Mouse (Mus musculus): ENCODE results near the gene Slc6a9. TPM values are rescaled to one million over a fixed set of nuclear protein-coding genes. Genes with fewer than 3 reads are reported as not detected.

The Slc6a9 gene
- polyA plus RNA-seq, 1 experiment from 2014 or later, result 14.3 TPM

DNA sequence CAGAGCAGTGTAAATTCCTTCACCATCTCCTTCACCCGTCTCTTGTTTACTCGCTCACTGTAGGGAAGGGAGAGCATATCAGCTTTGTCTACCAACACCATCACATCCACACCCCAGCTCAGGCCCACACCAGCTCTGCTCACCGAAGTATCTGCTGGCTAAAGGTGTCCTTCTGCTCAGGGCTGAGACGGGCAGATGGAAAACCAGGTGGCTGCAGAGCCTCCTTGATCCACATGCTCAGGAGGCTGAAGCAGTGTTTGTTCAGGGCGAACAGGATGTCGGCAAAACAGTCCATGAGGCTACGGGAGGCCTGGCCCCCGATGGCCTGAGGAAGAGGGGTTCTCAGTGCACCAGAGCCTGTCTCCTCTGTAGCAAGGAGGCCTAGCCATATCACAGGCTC lies 60.3 kb downstream of the Slc6a9 start:
- H3K27ac ChIP-seq, result no peak overlapping the region

GRCm38 (mm10) chr4:117895339-117895738 lies 61.0 kb downstream of the Slc6a9 start:
- Histone ChIP-seq H3K27me3 (no peaks in the 10 kb centered on the region), H3K4me2 (replicated peaks) (no peak overlapping the region), H3K9ac (no peak overlapping the region), H3K9me3 (no peaks in the 10 kb centered on the region), H3K27ac (no peak overlapping the region), H3K4me1 (peaks cover 6% of the 10 kb centered on the region), H3K4me3 (no peak overlapping the region), H3K36me3 (peaks cover 66% of the 10 kb centered on the region)
- WGBS, result 80% methylated on average over 7 of the region's 7 CpGs
- ATAC-seq (ENCODE audit: insufficient number of reproducible peaks, insufficient read depth, low FRiP score, low TSS enrichment), result no peak

More for the DNA sequence above, 60.3 kb downstream of the Slc6a9 start:
- Histone ChIP-seq H3K36me3 (peaks cover 64% of the 10 kb centered on the region), H3K4me2 (replicated peaks) (no peak overlapping the region), H3K4me3 (no peak overlapping the region), H3K9me3 (no peaks in the 10 kb centered on the region), H3K27me3 (no peaks in the 10 kb centered on the region), H3K9ac (no peak overlapping the region), H3K4me1 (peaks cover 6% of the 10 kb centered on the region)
- WGBS, result 90% methylated on average over 8 of the region's 8 CpGs
- ATAC-seq (ENCODE audit: insufficient number of reproducible peaks, insufficient read depth, low FRiP score, low TSS enrichment), result no peak

GRCm38 (mm10) chr4:117896031-117896430 lies 61.7 kb downstream of the Slc6a9 start:
- peaks cover 71% of the 10 kb centered on the region for H3K36me3 ChIP-seq
- H3K4me3 ChIP-seq, result no peak overlapping the region

DNA sequence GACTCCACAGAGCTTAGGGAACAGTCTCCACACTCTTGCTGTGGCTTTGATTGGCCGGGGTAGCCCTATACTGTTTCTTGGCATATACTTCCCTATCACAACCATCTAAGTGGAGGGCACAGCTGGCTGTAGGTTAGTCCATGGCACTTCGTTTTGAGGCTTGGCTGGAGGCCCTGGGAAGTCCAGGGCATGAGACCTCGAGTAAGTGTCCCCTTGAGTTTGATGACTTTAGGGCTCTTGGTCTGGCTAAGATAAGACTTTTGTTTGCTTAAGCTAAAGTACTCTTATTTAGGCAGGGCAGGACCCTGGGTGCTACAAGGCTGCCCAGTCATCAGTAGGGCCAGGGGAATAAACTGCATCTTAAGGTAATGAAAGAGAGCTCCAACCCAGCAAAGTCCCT lies 63.8 kb downstream of the Slc6a9 start:
- ATAC-seq (ENCODE audit: insufficient number of reproducible peaks, insufficient read depth, low FRiP score, low TSS enrichment), result no peak
- no peak overlapping the region for H3K4me3 ChIP-seq
- H3K27me3 ChIP-seq, result no peaks in the 10 kb centered on the region
- WGBS, result 75% methylated on average over 3 of the region's 3 CpGs
- H3K36me3 ChIP-seq, result peaks cover 92% of the 10 kb centered on the region
- H3K4me1 ChIP-seq, result no peaks in the 10 kb centered on the region
- H3K4me2 ChIP-seq (replicated peaks), result no peak overlapping the region
- H3K9me3 ChIP-seq, result no peaks in the 10 kb centered on the region
- H3K27ac ChIP-seq, result no peak overlapping the region
- H3K9ac ChIP-seq, result no peak overlapping the region

More at GRCm38 (mm10) chr4:117896031-117896430, 61.7 kb downstream of the Slc6a9 start:
- H3K4me2 ChIP-seq (replicated peaks), result no peak overlapping the region
- no peak overlapping the region for H3K27ac ChIP-seq
- H3K4me1 ChIP-seq, result peaks cover 4% of the 10 kb centered on the region
- no peak overlapping the region for H3K9ac ChIP-seq
- ATAC-seq (ENCODE audit: insufficient number of reproducible peaks, insufficient read depth, low FRiP score, low TSS enrichment), result no peak
- no peaks in the 10 kb centered on the region for H3K27me3 ChIP-seq
- 91% methylated on average over 6 of the region's 6 CpGs for WGBS
- H3K9me3 ChIP-seq, result no peaks in the 10 kb centered on the region

DNA sequence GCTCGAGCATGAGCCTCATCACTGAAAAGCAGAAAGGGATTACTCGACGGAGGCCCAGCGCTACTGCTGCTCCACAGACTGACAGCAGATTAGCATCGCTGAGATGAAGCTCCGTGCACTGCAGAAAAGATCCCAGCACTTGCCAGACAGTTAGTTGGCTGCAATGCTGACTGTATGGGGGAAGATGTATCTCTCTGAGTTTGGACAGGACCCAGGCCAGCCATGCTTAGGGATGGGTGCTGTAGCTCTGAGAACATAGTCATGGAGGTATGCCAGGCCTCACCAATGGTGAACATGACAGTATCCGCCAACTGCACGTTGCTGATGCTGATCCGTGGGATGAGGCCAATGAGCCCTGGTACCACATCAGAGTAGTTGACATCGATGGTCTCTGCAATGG lies 69.8 kb downstream of the Slc6a9 start:
- no peak overlapping the region for H3K4me3 ChIP-seq
- no peak overlapping the region for H3K9ac ChIP-seq
- H3K27ac ChIP-seq, result no peak overlapping the region
- 93% methylated on average over 10 of the region's 10 CpGs for WGBS
- H3K4me1 ChIP-seq, result no peaks in the 10 kb centered on the region; the same call in 1 of the 2 replicates
- no peak overlapping the region for H3K4me2 ChIP-seq (replicated peaks)
- ATAC-seq (ENCODE audit: insufficient number of reproducible peaks, insufficient read depth, low FRiP score, low TSS enrichment), result no peak
- no peaks in the 10 kb centered on the region for H3K27me3 ChIP-seq
- H3K36me3 ChIP-seq, result peaks cover 72% of the 10 kb centered on the region
- H3K9me3 ChIP-seq, result no peaks in the 10 kb centered on the region

DNA sequence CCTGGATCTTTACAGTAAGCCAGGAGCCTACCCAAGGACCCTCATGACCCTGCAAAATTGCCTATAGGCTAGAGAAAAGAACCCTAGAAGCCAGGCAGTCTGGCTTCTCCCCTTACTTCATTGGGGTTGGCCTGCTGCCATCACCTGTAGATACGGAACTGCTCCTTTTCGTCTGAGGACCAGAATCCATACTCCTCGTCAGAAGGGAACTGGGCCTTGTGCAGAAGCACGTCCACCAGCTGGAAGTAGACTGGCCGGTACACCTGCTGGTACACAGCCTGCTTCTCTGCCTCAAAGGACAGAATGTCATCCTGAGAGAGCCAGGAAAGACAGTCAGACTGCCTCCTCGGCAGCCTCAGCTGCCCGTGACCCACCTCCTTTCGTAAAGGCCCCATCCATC lies 70.5 kb downstream of the Slc6a9 start:
- H3K9ac ChIP-seq, result no peak overlapping the region
- no peaks in the 10 kb centered on the region for H3K9me3 ChIP-seq
- 90% methylated on average over 8 of the region's 8 CpGs for WGBS
- no peak overlapping the region for H3K4me2 ChIP-seq (replicated peaks)
- H3K36me3 ChIP-seq, result peaks cover 65% of the 10 kb centered on the region
- H3K4me3 ChIP-seq, result no peak overlapping the region
- no peaks in the 10 kb centered on the region for H3K27me3 ChIP-seq
- no peak for ATAC-seq (ENCODE audit: insufficient number of reproducible peaks, insufficient read depth, low FRiP score, low TSS enrichment)
- no peaks in the 10 kb centered on the region; the same call in 1 of the 2 replicates for H3K4me1 ChIP-seq
- no peak overlapping the region for H3K27ac ChIP-seq

DNA sequence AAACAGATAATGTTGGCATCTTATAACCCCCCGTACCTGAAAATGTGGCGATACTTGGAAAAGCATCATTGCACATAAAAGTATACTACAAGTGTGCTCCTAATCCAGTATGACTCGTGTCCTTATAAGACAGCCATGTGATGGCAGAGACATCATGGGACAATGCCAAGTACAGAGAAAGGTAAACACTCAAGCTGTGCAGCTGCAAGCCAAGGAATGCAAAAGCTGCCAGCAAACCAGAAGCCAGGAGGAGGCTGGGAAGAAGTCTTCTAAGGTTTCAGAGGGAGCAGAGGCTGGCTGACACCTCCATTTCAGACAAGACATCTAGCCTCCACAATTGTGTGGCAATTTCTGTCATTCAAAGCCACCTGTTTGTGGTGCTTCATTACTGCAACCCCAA lies 71.9 kb downstream of the Slc6a9 start:
- Histone ChIP-seq H3K27me3 (no peaks in the 10 kb centered on the region), H3K4me2 (replicated peaks) (no peak overlapping the region), H3K4me3 (no peak overlapping the region), H3K9me3 (no peaks in the 10 kb centered on the region), H3K36me3 (peaks cover 54% of the 10 kb centered on the region), H3K27ac (no peak overlapping the region), H3K4me1 (no peaks in the 10 kb centered on the region; the same call in 1 of the 2 replicates), H3K9ac (no peak overlapping the region)
- 87% methylated on average over 3 of the region's 3 CpGs for WGBS
- no peak for ATAC-seq (ENCODE audit: insufficient number of reproducible peaks, insufficient read depth, low FRiP score, low TSS enrichment)

DNA sequence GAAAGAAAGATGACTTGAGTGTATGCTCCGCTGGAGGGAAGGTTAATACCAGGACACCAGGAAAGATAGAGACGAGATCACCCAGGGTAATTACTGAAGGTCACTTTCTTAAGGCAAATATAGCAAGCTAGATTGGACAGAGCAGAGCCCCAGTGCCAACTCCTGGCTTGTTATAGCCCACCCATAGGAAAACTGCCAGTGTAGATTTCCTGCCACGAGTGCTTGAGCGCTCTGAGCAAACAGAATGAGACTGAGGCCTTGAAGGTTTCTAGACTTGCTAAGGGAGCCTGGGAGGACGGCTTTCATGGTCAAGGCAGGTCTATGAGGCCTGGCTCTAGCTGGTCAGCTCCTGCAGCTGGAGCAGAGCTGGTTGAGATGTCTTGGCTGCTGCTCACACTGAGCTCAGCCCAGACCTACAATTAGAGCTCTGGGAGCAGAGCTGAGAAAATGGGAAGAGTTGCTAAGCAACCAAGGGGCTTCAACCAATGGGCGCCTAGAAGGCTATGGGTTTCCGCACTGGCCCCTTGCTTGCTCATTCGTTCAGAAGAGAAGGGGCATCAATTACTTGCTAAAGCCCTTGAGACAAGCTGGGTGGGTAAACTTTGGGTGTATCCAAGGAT lies 74.6 kb downstream of the Slc6a9 start:
- no peak overlapping the region for H3K4me3 ChIP-seq
- H3K36me3 ChIP-seq, result peaks cover 38% of the 10 kb centered on the region
- no peak overlapping the region for H3K27ac ChIP-seq
- H3K4me1 ChIP-seq, result peaks cover 18% of the 10 kb centered on the region
- H3K9ac ChIP-seq, result no peak overlapping the region
- H3K9me3 ChIP-seq, result no peaks in the 10 kb centered on the region
- no peaks in the 10 kb centered on the region for H3K27me3 ChIP-seq
- no peak for ATAC-seq (ENCODE audit: insufficient number of reproducible peaks, insufficient read depth, low FRiP score, low TSS enrichment)
- no peak overlapping the region for H3K4me2 ChIP-seq (replicated peaks)
- WGBS, result 78% methylated on average over 8 of the region's 8 CpGs

GRCm38 (mm10) chr4:117912131-117912561 lies 77.8 kb downstream of the Slc6a9 start:
- 91% methylated on average over 13 of the region's 13 CpGs for whole genome bisulfite sequencing
- ATAC-seq (ENCODE audit: insufficient number of reproducible peaks, insufficient read depth, low FRiP score, low TSS enrichment), result no peak
- no peaks in the 10 kb centered on the region for H3K9me3 ChIP-seq
- H3K27me3 ChIP-seq, result no peaks in the 10 kb centered on the region
- peaks cover 28% of the 10 kb centered on the region for H3K4me1 ChIP-seq
- peaks cover 21% of the 10 kb centered on the region for H3K36me3 ChIP-seq
- H3K4me2 ChIP-seq (replicated peaks), result no peak overlapping the region
- H3K9ac ChIP-seq, result no peak overlapping the region
- H3K4me3 ChIP-seq, result no peak overlapping the region
- no peak overlapping the region for H3K27ac ChIP-seq

DNA sequence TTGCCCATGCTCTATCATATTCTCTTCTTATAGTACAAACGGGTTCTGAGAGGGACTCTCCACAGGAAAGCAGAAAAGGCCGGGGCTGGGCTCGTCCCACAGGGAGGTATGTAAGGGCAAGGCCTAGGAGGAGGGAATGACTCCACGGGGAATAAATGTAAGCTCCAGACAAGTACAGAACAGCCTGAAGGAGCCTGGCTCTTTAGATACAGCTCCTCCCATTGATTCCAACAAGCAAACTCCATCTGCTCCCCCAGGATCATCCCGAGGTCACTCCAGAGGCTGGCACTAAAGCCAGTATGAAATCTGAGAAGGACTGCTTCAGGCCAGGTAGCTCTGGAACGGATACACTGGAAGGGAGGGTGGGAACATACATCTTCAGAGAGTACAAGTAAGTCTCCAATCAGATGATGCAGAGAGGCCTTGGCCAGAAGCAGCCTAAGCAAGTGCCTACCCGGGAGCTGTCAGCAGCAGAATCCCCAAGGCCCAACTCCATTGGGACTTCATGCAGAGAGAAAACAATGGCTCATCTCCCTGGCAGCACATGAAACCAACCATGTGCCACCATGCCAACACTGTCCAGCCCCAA lies 78.5 kb downstream of the Slc6a9 start:
- H3K27me3 ChIP-seq, result no peaks in the 10 kb centered on the region

GRCm38 (mm10) chr4:117913421-117913820 lies 79.1 kb downstream of the Slc6a9 start:
- Histone ChIP-seq H3K27me3 (no peaks in the 10 kb centered on the region), H3K9ac (0 out of 2 replicates have a peak overlapping the region, but pooled peaks have one; percentile 5), H3K27ac (no peak overlapping the region), H3K9me3 (no peaks in the 10 kb centered on the region), H3K4me1 (peaks cover 28% of the 10 kb centered on the region), H3K4me2 (replicated peaks) (peak overlapping the region; percentile 99), H3K4me3 (peak overlapping the region; percentile 85), H3K36me3 (peaks cover 15% of the 10 kb centered on the region)
- no peak for ATAC-seq (ENCODE audit: insufficient number of reproducible peaks, insufficient read depth, low FRiP score, low TSS enrichment)
- 42% methylated on average over 3 of the region's 3 CpGs for WGBS

More for the DNA sequence above, 78.5 kb downstream of the Slc6a9 start:
- Histone ChIP-seq H3K9ac (no peak overlapping the region), H3K4me1 (peaks cover 28% of the 10 kb centered on the region), H3K27ac (no peak overlapping the region), H3K9me3 (no peaks in the 10 kb centered on the region), H3K4me3 (0 out of 2 replicates have a peak overlapping the region, but pooled peaks have one; percentile 85), H3K4me2 (replicated peaks) (peak overlapping the region; percentile 99), H3K36me3 (peaks cover 18% of the 10 kb centered on the region)
- WGBS, result 45% methylated on average over 7 of the region's 7 CpGs
- no peak for ATAC-seq (ENCODE audit: insufficient number of reproducible peaks, insufficient read depth, low FRiP score, low TSS enrichment)

DNA sequence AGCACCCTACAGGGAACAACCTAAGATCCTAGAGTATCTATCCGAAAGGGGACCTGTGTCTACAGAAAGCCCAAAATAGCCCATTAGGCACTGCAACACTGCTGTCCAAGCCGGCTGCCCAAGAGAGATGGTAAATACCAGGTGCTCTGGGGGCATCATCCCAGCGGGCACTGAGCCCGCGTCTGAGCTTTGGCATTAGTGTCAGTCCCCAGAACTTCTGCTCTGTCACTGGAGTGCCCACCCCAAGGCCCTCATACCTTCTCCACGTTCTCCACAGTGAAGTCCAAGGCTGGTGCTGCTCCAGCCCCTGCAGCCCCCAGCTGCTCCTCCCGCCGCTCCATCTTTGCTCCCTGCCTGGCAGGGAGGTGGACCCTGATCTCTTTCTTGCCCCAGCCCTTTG lies 79.7 kb downstream of the Slc6a9 start:
- 0 out of 2 replicates have a peak overlapping the region, but pooled peaks have one; percentile 3 for H3K27ac ChIP-seq
- no peaks in the 10 kb centered on the region for H3K9me3 ChIP-seq
- peak overlapping the region; percentile 99 for H3K4me2 ChIP-seq (replicated peaks)
- H3K9ac ChIP-seq, result peak overlapping the region; percentile 84
- H3K27me3 ChIP-seq, result no peaks in the 10 kb centered on the region
- peak overlapping the region; percentile 85 for H3K4me3 ChIP-seq
- H3K36me3 ChIP-seq, result peaks cover 15% of the 10 kb centered on the region
- peaks cover 28% of the 10 kb centered on the region for H3K4me1 ChIP-seq
- 19% methylated on average over 8 of the region's 8 CpGs for WGBS
- ATAC-seq (ENCODE audit: insufficient number of reproducible peaks, insufficient read depth, low FRiP score, low TSS enrichment), result no peak

Data from embryonic facial prominence, embryonic 12.5 days (tissue).